Mouse (Mus musculus): ENCODE measurements around the gene Myh9.

- no peak for TF ChIP-seq CTCF (IDR thresholded peaks at IDR 0.05; ENCODE audit: borderline replicate concordance, extremely low read depth, insufficient read depth, insufficient read length)
- no peak for TF ChIP-seq POLR2A (IDR thresholded peaks at IDR 0.05; ENCODE audit: borderline replicate concordance, extremely low read depth, insufficient read depth, insufficient read length, poor library complexity, severe bottlenecking)
These were observed 49.8 kb upstream of the Myh9 start for GRCm38 (mm10) chr15:77891766-77892165.

Measured in brain, embryonic 14.5 days (tissue).